Mouse (Mus musculus) cerebellum, postnatal 4 days (tissue): Measurements from ENCODE around the gene Olfr159.
A peak's percentile ranks its signal among the peaks of the same experiment; 100 is the strongest.
"Not testable (repeated sequence)": the region's sequence is repeated elsewhere in the genome, so short reads cannot be mapped to it uniquely, and the experiment has no call there.

Experiments
- DNase-seq, 2 experiments: peaks; one replicate each; pipeline ENCODE4 v3.0.0; 2022; ENCODE audit warnings: low spot score in 2 of 2, mixed read lengths in 1 of 2

Gene Olfr159

DNA sequence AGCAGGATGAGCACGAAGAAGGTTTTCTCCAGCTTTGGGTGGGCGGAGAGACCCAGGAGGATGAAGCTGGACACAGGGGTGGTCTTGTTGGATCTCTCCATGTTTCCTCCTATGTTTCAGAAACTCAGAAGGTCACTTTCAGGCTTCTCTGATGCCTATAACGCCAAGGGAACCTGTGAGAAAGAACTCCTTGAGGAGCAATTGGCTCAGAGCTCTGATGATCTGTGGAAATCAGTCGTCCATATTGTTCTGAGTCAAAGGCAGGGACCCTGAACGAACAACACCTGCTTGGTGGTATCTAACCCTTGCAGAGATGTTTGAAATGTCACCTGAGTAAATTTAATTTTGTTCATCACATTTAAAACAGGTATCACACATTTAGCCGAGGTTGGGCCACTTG lies at the start of gene Olfr159:
TSS of gene Olfr159 (minus strand) at position 101 of the 400 bp plus-strand sequence.
- no peak for DNase-seq

- no peak for DNase-seq
Observed at GRCm38 (mm10) chr4:43798936-43799335, 28.1 kb upstream of the Olfr159 start.

- not testable (repeated sequence) for DNase-seq
Observed at GRCm38 (mm10) chr4:43795844-43796243, 25.0 kb upstream of the Olfr159 start.

DNA sequence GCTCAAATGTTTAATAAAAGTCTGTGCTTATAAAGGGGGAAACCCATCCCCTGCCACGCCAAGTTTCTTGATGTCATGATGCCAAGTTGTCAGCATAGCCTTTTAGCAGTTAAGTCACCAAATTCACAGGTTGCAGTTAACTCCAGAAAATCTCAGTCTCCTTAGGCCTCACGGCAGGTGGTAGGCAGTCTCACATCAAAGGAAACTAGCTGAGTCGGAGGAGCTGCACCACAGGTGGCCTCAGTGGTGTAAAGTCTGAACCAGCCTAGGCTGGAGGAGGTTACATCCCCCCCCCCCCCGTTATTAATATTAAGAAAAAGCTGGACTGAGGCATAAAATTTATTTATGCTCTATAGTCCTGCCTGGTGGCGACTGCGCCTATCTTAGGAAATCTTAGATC lies 24.5 kb upstream of the Olfr159 start:
- no peak for DNase-seq

DNA sequence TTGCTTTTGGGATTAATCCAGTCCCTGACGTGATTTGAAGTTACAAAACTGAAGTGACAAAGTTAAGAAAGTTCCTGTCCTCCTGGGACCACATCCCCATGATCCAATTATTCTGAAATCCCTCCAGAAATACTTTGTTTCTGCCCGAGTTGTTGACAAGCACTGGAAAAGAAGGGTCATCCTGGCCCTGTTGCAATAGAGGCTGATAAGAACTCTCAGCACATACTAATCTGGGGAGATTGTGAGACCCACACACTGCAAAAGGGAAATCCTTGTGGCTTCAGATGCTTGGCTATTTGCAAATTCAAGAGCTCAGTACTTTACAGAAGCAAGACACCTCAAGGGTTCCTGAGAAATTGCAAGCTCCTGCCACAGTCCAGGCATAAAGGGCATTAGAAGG lies 1.5 kb upstream of the Olfr159 start:
- no peak for DNase-seq

GRCm38 (mm10) chr4:43771626-43772025 lies 817 bp upstream of the Olfr159 start:
- DNase-seq: no peak

DNA sequence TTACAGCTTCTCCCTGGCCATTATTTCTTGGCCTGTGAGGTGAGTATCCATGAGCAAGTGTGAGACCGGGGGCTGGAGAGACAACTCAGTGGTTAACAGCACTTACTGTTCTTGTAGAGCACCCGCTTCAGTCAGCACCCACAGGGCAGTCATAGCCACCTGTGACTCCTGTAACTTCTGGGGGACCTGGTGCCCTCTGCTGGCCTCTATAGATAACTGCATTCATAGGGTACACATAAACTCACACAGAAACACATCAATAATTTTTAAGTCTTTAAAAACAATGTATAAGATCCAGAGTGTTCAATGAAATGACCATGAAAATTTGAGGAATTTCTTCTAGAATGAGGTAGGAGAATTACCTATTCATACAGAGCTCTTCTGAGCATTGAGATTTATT lies 1.4 kb downstream of the Olfr159 start:
- DNase-seq: no peak

GRCm38 (mm10) chr4:43768341-43768740 lies 2.5 kb downstream of the Olfr159 start:
- DNase-seq: no peak

- DNase-seq: peak; percentile 35 to 48
Observed at GRCm38 (mm10) chr4:43763410-43763809, 7.4 kb downstream of the Olfr159 start.

- DNase-seq: no peak
Observed at GRCm38 (mm10) chr4:43761336-43761735, 9.5 kb downstream of the Olfr159 start.

GRCm38 (mm10) chr4:43760460-43760859 lies 10.3 kb downstream of the Olfr159 start:
- DNase-seq: peak in 1 of 2 experiments; percentile 33

DNA sequence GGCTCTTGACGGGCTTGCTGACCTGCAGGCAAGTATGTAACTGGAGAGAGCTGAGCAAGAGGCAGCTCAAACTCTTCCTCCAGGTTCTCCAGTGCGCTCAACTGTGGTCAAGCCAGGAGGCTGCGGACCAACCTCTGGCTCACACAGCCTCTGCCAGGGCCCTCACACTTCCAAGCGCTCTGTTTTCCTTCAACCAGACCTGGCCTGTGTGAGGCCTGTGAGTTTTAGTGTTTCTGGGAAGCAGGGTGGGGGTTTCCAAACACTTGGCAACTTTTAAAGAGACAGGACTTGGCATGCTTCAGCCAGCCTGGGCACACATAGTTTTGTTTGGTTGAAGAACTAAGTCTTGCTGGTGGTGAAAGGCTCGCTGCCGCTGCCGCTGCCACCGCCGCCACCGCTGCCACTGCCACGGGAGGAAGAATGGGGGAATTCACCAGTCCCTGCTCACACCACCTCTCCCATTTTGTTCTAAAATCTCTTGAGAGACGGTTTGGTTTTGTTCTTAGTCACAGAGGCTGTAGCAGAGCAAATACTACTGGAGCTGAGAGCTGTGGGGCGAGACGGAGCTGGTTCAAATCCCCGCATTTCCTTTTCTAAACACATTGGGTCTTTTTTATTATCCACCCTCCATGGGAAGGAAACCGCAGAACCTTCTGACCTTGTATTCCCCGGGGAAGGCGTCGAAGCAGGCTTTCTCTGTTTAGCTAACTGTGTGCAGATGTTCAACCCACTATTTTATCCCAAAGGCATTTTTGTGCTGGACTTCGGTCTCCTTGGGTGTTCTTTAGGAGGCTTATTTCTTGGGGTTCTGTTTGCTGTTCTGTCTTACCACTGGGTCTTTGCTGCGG lies 11.0 kb downstream of the Olfr159 start:
- no peak for DNase-seq

DNA sequence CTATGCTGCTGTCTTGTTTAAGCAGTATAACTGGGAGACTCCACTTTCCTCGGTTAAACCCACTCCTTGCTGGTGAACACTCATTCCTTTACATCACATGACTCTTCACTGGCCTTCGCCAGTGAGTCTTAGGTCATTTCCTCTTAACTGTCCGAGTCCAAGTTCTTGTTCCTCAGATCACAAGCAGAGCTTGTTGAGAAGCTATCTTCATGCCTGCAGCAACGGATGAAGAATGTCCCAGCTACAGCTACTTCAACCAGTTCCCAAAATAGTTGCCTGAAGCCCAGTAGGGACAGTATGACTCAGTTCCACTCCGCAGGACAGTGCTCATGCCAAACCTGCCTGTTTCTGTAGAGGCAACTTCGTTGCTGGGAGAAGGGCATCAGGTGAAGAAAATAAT lies 13.6 kb downstream of the Olfr159 start:
- no peak for DNase-seq

DNA sequence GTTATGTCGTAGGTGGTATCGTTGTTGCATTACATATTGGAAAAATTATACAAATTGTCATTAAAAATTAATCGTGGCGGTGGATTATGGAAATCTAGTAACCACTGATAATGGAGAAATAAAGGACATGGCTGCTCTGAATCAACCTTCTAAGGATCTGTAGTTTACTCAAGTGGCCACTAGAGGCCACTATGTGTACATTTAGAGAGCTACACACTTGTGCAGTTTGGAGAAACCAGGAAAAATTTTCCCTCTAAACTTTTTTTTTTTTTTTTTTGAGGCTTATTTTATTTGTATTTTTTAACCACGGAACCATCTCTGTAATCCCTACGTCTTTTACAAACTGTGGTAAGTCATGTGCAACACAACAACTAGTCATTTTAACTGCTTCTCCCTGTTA lies 25.6 kb downstream of the Olfr159 start:
- no peak for DNase-seq

DNA sequence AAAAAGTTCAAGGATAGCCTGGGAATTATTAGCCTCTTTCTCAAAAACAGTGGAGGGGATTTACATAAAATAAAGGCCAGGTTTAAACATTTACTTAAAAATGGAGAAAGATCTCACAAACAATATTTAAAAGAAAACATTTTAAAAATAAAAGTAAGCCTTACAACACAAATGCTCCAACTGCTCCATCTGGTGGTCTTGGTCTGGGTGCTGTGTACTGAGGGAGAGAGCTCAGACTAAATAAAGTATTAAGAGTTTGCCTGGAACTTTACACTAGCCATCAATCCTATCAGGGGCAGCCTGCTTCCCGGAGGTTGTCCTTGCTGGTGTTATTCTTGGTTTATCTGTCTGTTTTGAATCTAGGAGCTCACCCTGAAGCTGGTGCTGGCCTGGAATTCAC lies 27.7 kb downstream of the Olfr159 start:
- DNase-seq: no peak

DNA sequence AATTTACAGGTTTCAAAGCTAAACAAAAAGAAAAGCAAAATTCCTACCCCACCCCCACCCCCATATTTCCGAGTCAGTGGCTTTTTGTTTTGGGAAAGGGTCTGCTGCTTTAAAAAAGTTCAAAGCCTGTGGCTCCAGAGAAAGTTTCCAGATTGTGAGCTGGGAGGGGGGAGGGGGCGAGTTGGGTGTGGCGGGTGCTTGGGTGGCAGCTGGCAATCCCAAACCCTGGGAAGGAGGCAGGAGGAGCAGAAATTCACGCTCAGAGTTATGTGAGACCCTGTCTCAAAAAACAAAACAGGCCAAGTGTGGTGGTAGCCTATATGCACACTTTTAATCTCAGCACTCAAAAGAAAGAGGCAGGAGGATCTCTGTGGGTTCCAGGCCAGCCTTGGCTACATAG lies 28.2 kb downstream of the Olfr159 start:
- DNase-seq: no peak

DNA sequence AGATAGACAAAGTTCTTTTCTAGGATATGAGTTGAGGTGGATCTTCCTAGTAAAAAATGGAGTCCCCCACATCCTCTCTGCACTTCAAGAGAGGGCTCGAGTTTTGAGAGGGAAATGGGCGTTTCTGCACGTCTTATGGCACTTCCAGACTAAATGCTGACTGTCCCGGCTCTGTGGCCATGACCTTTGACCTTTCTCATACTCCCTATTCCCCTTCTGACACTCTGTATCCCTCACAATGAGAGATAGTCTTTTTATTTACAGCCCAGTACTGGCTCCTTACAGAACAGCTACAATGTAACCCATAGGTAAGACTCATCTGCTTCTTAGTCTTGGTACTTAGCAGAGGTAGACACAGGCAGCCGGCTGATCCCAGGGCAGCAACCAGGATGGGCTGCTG lies 29.3 kb downstream of the Olfr159 start:
- no peak for DNase-seq

GRCm38 (mm10) chr4:43738989-43739674 lies 31.7 kb downstream of the Olfr159 start:
- DNase-seq: no peak

DNA sequence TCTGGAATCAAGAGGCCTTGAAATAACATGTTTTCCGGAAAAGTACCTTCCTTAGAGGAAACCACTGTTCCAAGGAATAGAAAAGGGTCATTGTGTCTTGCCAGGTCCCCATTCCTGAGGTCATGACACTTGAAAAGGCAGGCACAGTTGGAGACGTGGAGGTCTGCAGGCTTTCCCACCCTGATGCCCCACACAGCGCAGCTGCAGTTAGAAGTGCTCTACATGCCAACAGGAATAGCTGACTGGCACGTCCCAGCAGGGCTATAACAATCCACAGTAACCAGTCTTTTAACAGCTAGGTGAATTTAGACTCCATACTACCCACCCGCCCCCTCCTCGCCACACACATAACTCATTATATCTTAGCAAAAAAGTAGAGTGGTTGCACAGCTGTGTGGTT lies 33.7 kb downstream of the Olfr159 start:
- DNase-seq: no peak

- DNase-seq: no peak
Observed at GRCm38 (mm10) chr4:43733186-43733585, 37.6 kb downstream of the Olfr159 start.

DNA sequence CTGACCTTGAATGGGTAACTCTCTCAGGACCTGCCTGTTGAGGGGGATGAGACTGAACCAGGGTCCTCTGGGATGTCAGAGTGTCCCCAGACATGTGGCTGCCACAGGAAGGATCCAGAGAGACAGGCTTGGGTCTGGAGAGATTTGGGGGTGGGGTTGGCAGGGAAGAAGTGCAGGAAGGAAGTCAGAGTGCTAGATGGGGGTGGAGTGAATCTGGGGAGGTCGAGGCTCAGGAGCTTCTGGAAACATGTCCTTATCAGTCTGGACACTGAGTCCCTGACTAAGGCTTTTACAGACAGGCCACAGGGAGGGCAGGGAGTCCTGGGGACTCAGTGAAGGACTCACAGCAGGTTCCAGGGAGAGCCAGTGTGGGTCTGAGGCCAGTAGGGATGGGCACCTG lies 38.6 kb downstream of the Olfr159 start:
- DNase-seq: no peak

DNA sequence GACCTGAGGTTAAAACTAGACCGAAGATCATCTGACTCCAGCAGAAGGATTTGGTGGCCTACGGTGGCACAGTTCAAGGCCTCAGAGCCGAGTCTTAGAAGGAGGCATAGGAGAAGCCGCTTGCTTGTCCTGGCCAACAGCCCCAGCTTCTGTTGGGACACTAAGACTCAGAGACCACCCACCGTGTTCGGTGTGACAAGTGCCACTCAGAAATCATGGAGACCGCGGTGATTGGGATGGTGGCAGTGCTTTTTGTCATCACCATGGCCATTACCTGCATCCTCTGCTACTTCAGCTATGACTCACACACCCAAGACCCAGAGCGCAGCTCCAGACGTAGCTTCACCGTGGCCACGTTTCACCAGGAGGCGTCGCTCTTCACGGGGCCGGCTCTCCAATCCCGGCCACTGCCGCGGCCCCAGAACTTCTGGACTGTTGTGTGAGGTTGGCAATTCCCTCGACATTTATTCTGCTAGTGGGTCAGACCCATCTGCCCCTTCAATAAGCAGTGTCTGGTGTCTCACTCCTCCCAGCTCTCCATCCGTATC lies 40.0 kb downstream of the Olfr159 start:
- DNase-seq: no peak
